Comparison of ENCODE assay signal across 8 mouse cellular contexts in the genomic region with DNA sequence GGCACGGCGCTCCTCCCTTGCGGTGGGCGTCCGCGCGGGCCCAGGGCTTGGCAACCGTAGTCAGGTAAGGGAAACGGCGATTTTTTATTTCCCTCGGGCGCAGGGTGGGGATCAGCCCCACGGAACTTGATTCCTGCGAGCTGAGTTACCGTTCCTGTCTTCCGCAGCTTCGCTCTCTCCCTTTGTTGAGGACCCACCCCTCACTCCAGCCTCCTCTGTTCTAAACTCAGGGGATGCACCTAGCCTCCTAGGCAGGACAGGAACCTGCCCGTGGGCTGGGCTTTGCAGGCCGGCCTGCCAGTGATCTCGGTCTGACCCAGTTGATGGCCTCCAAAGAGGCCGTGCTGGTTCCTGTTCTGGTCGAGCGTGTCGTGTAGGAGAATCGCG. TPM values are rescaled to one million over a fixed set of nuclear protein-coding genes. Genes with fewer than 3 reads are reported as not detected.
DNase-seq lines count a peak whose midpoint lies in the region; ATAC-seq and TF ChIP-seq lines count a peak whose summit lies in the region.

No protein-coding gene starts in this region.

- ATAC-seq in limb, embryonic 12.5 days (ENCODE audit: insufficient number of reproducible peaks, insufficient read depth, low FRiP score, low TSS enrichment, low read depth), result no peak

- no peak for TF ChIP-seq CTCF in lung, adult 2 months (IDR thresholded peaks at IDR 0.05; ENCODE audit: insufficient read depth, low read length)
- TF ChIP-seq CTCF in embryonic fibroblast, embryonic 13.5 days (IDR thresholded peaks at IDR 0.05; ENCODE audit: borderline replicate concordance, insufficient read depth, low read length), result no peak
- TF ChIP-seq CTCF in small intestine, adult 2 months (IDR thresholded peaks at IDR 0.05; ENCODE audit: extremely low read depth, insufficient read length, insufficient replicate concordance, low read depth, low read length), result no peak

- H3K9me3 ChIP-seq in limb, embryonic 12.5 days, result no peaks in the 10 kb centered on the region

- peaks cover 52% of the 10 kb centered on the region for H3K36me3 ChIP-seq in limb, embryonic 12.5 days
- peaks cover 12% of the 10 kb centered on the region; the same call in 1 of the 2 replicates for H3K36me3 ChIP-seq in small intestine, adult 2 months (ENCODE audit: control insufficient read depth, insufficient read depth, low read length)

- H3K27ac ChIP-seq in embryonic fibroblast, embryonic 13.5 days (ENCODE audit: insufficient read depth, low read length), result no peak overlapping the region
- H3K27ac ChIP-seq in limb, embryonic 12.5 days, result peak overlapping the region; percentile 92
- H3K27ac ChIP-seq in small intestine, adult 2 months (ENCODE audit: insufficient read depth, low read depth, low read length), result no peak overlapping the region

- no peaks in the 10 kb centered on the region for H3K27me3 ChIP-seq in limb, embryonic 12.5 days
- H3K27me3 ChIP-seq in small intestine, adult 2 months (ENCODE audit: control insufficient read depth, insufficient read depth, low read length), result no peaks in the 10 kb centered on the region

- H3K4me2 ChIP-seq in limb, embryonic 12.5 days, result peak overlapping the region; percentile 95

- peaks cover 9% of the 10 kb centered on the region; the same call in 1 of the 2 replicates for H3K4me1 ChIP-seq in lung, adult 2 months (ENCODE audit: control insufficient read depth, insufficient read depth, low read length)
- no peaks in the 10 kb centered on the region for H3K4me1 ChIP-seq in embryonic fibroblast, embryonic 13.5 days (ENCODE audit: control insufficient read depth, insufficient read depth, low read length)
- H3K4me1 ChIP-seq in limb, embryonic 12.5 days (replicated peaks), result peaks cover 34% of the 10 kb centered on the region
- peaks cover 17% of the 10 kb centered on the region for H3K4me1 ChIP-seq in small intestine, adult 2 months (ENCODE audit: control insufficient read depth, insufficient read depth, insufficient read length, low read length)

- no peak for TF ChIP-seq POLR2A in lung, adult 2 months (IDR thresholded peaks at IDR 0.05; ENCODE audit: borderline replicate concordance, extremely low read depth, low read depth, low read length)
- no peak for TF ChIP-seq POLR2A in embryonic fibroblast, embryonic 13.5 days (IDR thresholded peaks at IDR 0.05; ENCODE audit: low read depth, low read length)
- TF ChIP-seq POLR2A in small intestine, adult 2 months (IDR thresholded peaks at IDR 0.05; ENCODE audit: low read depth, low read length), result no peak

- WGBS in lung, adult 2 months, result under 1% methylated on average over 26 of the region's 26 CpGs
- under 1% methylated on average over 26 of the region's 26 CpGs for WGBS in limb, embryonic 12.5 days
- WGBS in small intestine, adult 2 months, result under 1% methylated on average over 26 of the region's 26 CpGs

- H3K4me3 ChIP-seq in lung, adult 2 months (replicated peaks; ENCODE audit: extremely low read depth, low read depth, low read length), result peak overlapping the region; percentile 69
- peak overlapping the region; percentile 79 for H3K4me3 ChIP-seq in embryonic fibroblast, embryonic 13.5 days (ENCODE audit: insufficient read depth, low read length)
- H3K4me3 ChIP-seq in limb, embryonic 12.5 days (replicated peaks), result peak overlapping the region; percentile 81
- peak overlapping the region; percentile 88 for H3K4me3 ChIP-seq in small intestine, adult 2 months (ENCODE audit: low read depth, low read length)

- no peak for DNase-seq in lung, adult 2 months
- DNase-seq in lung, postnatal 36 days, result no peak
- DNase-seq in layer of hippocampus, adult 8-10 months (ENCODE audit: low spot score in 2 of 2), result no peak
- no peak for DNase-seq in frontal cortex, postnatal 10 days (ENCODE audit: low spot score in 2 of 2)
- no peak for DNase-seq in Muller cell, postnatal 12 days (ENCODE audit: inconsistent ontology term)

- H3K9ac ChIP-seq in limb, embryonic 12.5 days (replicated peaks), result peak overlapping the region; percentile 82

RNA-seq across cellular contexts. Expression of a gene that starts 0.4 kb away (rescaled TPM):
- polyA plus RNA-seq in lung, adult 2 months (2012; rRNA removed), result 41.5 and 46.1 TPM in 2 replicates
- 22.8 and 28.1 TPM in 2 replicates for polyA plus RNA-seq in embryonic fibroblast, embryonic 13.5 days (2011; ENCODE audit: insufficient read length, low read depth, missing spikeins)
- 41.9 and 42.8 TPM in 2 replicates for polyA plus RNA-seq in limb, embryonic 12.5 days (2016; fragmentation: Nextera tagmentation; extraction: Ambion mirVana)
- 25.6 and 34.8 TPM in 2 replicates for polyA plus RNA-seq in small intestine, adult 2 months (2012; rRNA removed)
- total RNA-seq in layer of hippocampus, adult 8-10 months (2022), result 10 to 100 TPM; 22.4 to 25.7 (median 25.2) TPM

RNA-seq across cellular contexts. Expression of a gene that starts 0.7 kb away (rescaled TPM):
- 3.1 and 5.3 TPM in 2 replicates for polyA plus RNA-seq in lung, adult 2 months (2012; rRNA removed)
- polyA plus RNA-seq in embryonic fibroblast, embryonic 13.5 days (2011; ENCODE audit: insufficient read length, low read depth, missing spikeins), result 62.0 and 75.1 TPM in 2 replicates
- polyA plus RNA-seq in limb, embryonic 12.5 days (2016; fragmentation: Nextera tagmentation; extraction: Ambion mirVana), result 258 and 275 TPM in 2 replicates
- 4.0 and 7.7 TPM in 2 replicates for polyA plus RNA-seq in small intestine, adult 2 months (2012; rRNA removed)
- 1 to 10 TPM; 4.1 to 7.2 (median 4.4) TPM for total RNA-seq in layer of hippocampus, adult 8-10 months (2022)

RNA-seq across cellular contexts. Expression of a gene that starts 6.3 kb away (rescaled TPM):
- polyA plus RNA-seq in lung, adult 2 months (2012; rRNA removed), result 20.4 and 21.3 TPM in 2 replicates
- polyA plus RNA-seq in embryonic fibroblast, embryonic 13.5 days (2011; ENCODE audit: insufficient read length, low read depth, missing spikeins), result 60.2 and 67.7 TPM in 2 replicates
- polyA plus RNA-seq in limb, embryonic 12.5 days (2016; fragmentation: Nextera tagmentation; extraction: Ambion mirVana), result 307 and 311 TPM in 2 replicates
- polyA plus RNA-seq in small intestine, adult 2 months (2012; rRNA removed), result 16.7 and 25.4 TPM in 2 replicates
- 10 to 100 TPM; 18.1 to 28.3 (median 23.1) TPM for total RNA-seq in layer of hippocampus, adult 8-10 months (2022)

RNA-seq across cellular contexts. Expression of a gene that starts 28.9 kb away (rescaled TPM):
- 0.52 and 0.73 TPM in 2 replicates for polyA plus RNA-seq in lung, adult 2 months (2012; rRNA removed)
- 1.3 and 1.4 TPM in 2 replicates for polyA plus RNA-seq in embryonic fibroblast, embryonic 13.5 days (2011; ENCODE audit: insufficient read length, low read depth, missing spikeins)
- polyA plus RNA-seq in limb, embryonic 12.5 days (2016; fragmentation: Nextera tagmentation; extraction: Ambion mirVana), result 0.46 and 0.74 TPM in 2 replicates
- 0.14 and 0.27 TPM in 2 replicates for polyA plus RNA-seq in small intestine, adult 2 months (2012; rRNA removed)
- total RNA-seq in layer of hippocampus, adult 8-10 months (2022), result 1 to 10 TPM in 2 of 4 experiments, under 1 TPM in 2; 0.61 to 1.1 (median 0.89) TPM

RNA-seq across cellular contexts. Expression of a gene that starts 29.2 kb away (rescaled TPM):
- 37.2 and 39.8 TPM in 2 replicates for polyA plus RNA-seq in lung, adult 2 months (2012; rRNA removed)
- 24.3 and 26.9 TPM in 2 replicates for polyA plus RNA-seq in embryonic fibroblast, embryonic 13.5 days (2011; ENCODE audit: insufficient read length, low read depth, missing spikeins)
- 71.5 and 78.8 TPM in 2 replicates for polyA plus RNA-seq in limb, embryonic 12.5 days (2016; fragmentation: Nextera tagmentation; extraction: Ambion mirVana)
- polyA plus RNA-seq in small intestine, adult 2 months (2012; rRNA removed), result 58.1 and 60.2 TPM in 2 replicates
- total RNA-seq in layer of hippocampus, adult 8-10 months (2022), result 10 to 100 TPM; 23.1 to 28.3 (median 24.0) TPM
